ENCODE assay signal across 17 mouse cellular contexts in genomic region chr10:65221181-65221580, GRCm38 (mm10).
"Had no signal": no experiment of that assay in that cellular context is flagged by ENCODE, and none has a peak within 500 bp of the region (broad histone marks: within the 10 kb centered on the region; RNA-seq: fewer than 3 reads in every experiment).

No protein-coding gene starts in this region.

- DNase-seq: gastrocnemius, postnatal 14 days; gastrocnemius, postnatal 36 days; heart, adult 11 months; heart, adult 2 months; heart, postnatal 14 days; heart, postnatal 36 days; kidney, adult 11 months; kidney, adult 2 months; kidney, adult 9 months; kidney, postnatal 14 days; kidney, postnatal 36 days; layer of hippocampus, adult 9-11 months; layer of hippocampus, postnatal 36 days; lung, adult 18-20 months had no signal

- ATAC-seq: hindbrain, postnatal 0 days; intestine, embryonic 16.5 days; liver, embryonic 12.5 days had no signal
